Mouse (Mus musculus) v-Abl transformed pro-B cells (cell line): Measurements from ENCODE around the gene Ctrb1.

ENCODE experiments used
- in situ Hi-C, 2 experiments: fragments of 400-800 bp; cut with MboI; formaldehyde crosslinking; loops; one replicate each; pipeline ENCODE4 v1.15.1; 2025; ENCODE audit not compliant: unreplicated experiment in 2 of 2

The Ctrb1 gene

GRCm38 (mm10) chr8:111690960-111691445 lies at the start of gene Ctrb1:
Ctrb1 (minus strand) TSS chr8:111691010.
- in situ Hi-C loops: no loop called here

- in situ Hi-C loops: no loop called here
These were observed 49.5 kb upstream of the Ctrb1 start for GRCm38 (mm10) chr8:111740301-111740711.

- in situ Hi-C loops: no loop called here
These were observed 48.8 kb upstream of the Ctrb1 start for GRCm38 (mm10) chr8:111739604-111740003.

- in situ Hi-C loops: no loop called here
These were observed 48.1 kb upstream of the Ctrb1 start for GRCm38 (mm10) chr8:111738867-111739266.

- in situ Hi-C loops: no loop called here
These were observed 45.5 kb upstream of the Ctrb1 start for GRCm38 (mm10) chr8:111736321-111736720.

- in situ Hi-C loops: no loop called here
These were observed 45.0 kb upstream of the Ctrb1 start for GRCm38 (mm10) chr8:111735791-111736190.

- in situ Hi-C loops: no loop called here
These were observed 44.5 kb upstream of the Ctrb1 start for GRCm38 (mm10) chr8:111735335-111735761.

- in situ Hi-C loops: no loop called here
These were observed 43.6 kb upstream of the Ctrb1 start for GRCm38 (mm10) chr8:111734244-111734960.

- in situ Hi-C loops: no loop called here
These were observed 42.9 kb upstream of the Ctrb1 start for GRCm38 (mm10) chr8:111733581-111734243.

GRCm38 (mm10) chr8:111732406-111733085 lies 41.7 kb upstream of the Ctrb1 start:
- in situ Hi-C loops: no loop called here

- in situ Hi-C loops: no loop called here
These were observed 41.2 kb upstream of the Ctrb1 start for GRCm38 (mm10) chr8:111732004-111732403.

- in situ Hi-C loops: no loop called here
These were observed 40.6 kb upstream of the Ctrb1 start for GRCm38 (mm10) chr8:111731231-111731977.

- in situ Hi-C loops: no loop called here
These were observed 38.7 kb upstream of the Ctrb1 start for GRCm38 (mm10) chr8:111729233-111730170.

GRCm38 (mm10) chr8:111728481-111728880 lies 37.7 kb upstream of the Ctrb1 start:
- in situ Hi-C loops: no loop called here

GRCm38 (mm10) chr8:111727553-111727952 lies 36.7 kb upstream of the Ctrb1 start:
- in situ Hi-C loops: no loop called here

- in situ Hi-C loops: no loop called here
These were observed 35.5 kb upstream of the Ctrb1 start for GRCm38 (mm10) chr8:111726102-111726900.

GRCm38 (mm10) chr8:111725341-111725740 lies 34.5 kb upstream of the Ctrb1 start:
- in situ Hi-C loops: no loop called here

GRCm38 (mm10) chr8:111720115-111720544 lies 29.3 kb upstream of the Ctrb1 start:
- in situ Hi-C loops: loop anchor here in 1 of 2 experiments (25.0 kb wide), 1 partner anchor 1917 kb away; the partner anchor contains the start of genes Mon1b and Syce1l
